Mouse (Mus musculus) effector memory CD4-positive, alpha-beta T cell, adult 7 months (primary cell): ENCODE data around the gene Pnrc1. TPM values are rescaled to one million over a fixed set of nuclear protein-coding genes. Genes with fewer than 3 reads are reported as not detected.

Source experiments
- polyA plus RNA-seq: library from polyadenylated mRNA; unstranded; fragments of 100-300 nt; shearing (Covaris generic); gene quantifications from one replicate; pipeline ENCODE4 v1.2.1, GENCODE M21; 2017

The Pnrc1 gene
- polyA plus RNA-seq = 1,924 TPM

DNA sequence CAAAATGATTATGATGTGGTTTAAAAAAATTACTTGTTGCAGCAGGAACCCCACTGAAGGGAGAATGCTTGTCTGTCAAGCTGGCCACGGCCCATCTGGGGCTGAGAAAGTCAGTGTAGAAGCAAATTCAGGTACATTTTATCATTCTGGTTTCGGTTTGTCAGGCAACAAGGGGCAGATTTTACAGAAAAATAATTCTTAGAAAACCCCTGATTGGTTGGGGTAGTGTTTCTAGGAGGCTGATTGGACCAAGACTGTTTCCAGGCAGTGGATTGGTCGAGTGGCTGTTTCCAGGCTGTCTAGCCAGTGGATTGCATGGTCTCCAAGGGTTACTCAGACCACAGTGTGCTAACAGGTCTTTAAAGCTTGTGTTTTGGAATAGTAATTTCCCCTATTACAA lies at the start of gene Pnrc1:
TSS of gene Pnrc1 (minus strand) at position 162 of the 400 bp plus-strand sequence.

DNA sequence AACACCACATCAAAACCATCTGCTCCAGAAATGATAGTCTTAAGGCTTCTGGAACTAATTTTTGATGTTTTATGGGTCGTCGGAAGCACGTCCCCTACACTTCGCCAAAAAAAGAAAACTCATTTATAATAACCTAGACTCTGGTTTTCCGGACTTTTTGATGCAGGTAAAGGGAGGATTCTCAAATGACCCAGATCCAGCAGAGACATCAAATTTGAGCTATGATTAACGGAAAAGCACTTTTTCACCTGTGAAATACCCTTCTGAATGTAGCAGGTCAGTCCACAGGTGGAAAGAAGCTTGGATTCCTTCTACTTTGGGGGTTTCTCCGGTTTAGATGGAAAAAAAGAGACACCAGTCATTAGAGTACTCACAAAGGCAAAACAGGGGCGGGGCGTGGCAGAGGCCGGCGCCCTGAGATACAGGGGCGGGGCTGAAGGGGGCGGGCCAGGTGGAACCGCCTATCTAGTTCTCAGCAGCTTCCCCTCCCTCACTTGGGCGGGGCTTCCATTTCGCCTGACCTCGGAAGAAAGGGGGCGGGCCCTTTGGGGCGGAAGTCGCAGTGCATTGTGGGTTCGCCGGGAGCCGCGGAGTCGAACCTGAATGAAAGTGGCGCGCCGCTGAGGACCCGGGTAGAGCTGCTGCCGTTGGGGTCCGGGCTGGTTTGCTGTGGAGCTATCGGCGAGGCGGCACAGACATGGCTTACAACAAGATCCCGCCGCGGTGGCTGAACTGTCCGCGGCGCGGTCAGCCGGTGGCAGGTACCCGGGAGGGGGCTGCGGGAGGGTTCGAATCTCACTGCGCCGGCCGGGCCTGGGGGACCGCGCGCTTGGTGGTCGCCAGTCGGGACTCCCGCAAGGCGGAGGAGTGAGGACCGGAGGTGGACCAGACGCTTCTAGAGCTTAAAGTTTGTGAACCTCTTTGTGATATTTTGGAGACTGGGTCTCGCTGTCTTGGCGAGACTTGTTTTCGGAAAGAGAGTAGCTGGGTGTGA lies 20.1 kb upstream of the Pnrc1 start, which contains the start of gene Rngtt:
TSS of gene Rngtt (plus strand) at position 548 of the 994 bp plus-strand sequence.

DNA sequence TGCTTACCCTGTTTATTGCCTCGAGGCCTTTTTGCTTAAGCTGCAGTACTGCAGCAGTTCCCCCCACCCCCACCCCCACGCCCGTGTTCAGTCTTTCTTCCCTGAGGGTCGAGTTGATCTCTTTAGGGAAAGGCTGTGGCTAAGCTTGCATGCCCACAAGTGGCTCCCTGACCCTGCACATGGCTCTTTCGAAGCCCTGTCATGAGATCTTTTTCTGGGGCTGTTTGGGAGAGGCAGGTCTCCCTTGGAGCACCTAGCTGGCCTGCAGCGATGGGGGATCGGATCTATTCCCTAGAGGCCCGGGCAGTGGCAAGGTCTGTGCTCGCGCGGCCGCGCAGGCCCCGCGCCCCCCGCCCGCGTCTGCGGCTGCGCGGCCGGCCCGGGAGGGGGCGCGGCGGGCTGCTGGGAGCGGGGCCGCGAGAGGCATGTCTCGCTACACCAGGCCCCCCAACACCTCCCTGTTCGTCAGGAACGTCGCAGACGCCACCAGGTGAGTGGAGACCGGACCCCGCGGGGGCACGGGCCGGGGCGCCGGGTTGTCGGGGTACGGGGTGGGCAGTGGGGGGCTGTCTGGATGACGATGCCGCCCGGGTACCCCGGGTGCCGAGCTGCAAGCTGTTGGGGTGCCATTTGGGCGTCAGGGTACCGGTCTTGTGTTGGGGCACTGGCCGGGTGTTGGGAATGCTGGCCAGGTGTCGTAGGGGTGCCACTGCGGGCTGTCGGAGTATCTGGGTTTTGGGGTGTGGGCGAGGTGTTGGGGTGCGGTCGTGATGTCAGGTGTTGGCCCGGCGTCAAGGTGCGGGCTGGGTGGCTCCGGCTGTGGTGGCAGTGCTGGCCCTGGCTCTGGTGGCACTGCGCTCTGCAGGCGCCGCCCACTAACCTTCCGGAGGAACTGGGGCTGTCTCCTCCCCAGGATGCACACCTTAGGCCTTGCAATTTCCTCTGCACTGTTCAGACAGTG lies 80.8 kb downstream of the Pnrc1 start, which contains the start of gene Srsf12:
TSS of gene Srsf12 (plus strand) at position 111 of the 961 bp plus-strand sequence.

Other genes starting within 250 kb of the Pnrc1 start
- gene Gabrr2, start 227.2 kb downstream of the Pnrc1 start, polyA plus RNA-seq = 1.9 TPM
- not detected for gene Gabrr1, start 157.6 kb downstream of the Pnrc1 start, polyA plus RNA-seq
- not detected for gene Pm20d2, start 100.4 kb downstream of the Pnrc1 start, polyA plus RNA-seq
- 2.8 TPM for gene Srsf12, start 81.2 kb downstream of the Pnrc1 start, polyA plus RNA-seq
- 55.2 TPM for gene Rngtt, start 20.1 kb upstream of the Pnrc1 start, polyA plus RNA-seq